In the genomic region with DNA sequence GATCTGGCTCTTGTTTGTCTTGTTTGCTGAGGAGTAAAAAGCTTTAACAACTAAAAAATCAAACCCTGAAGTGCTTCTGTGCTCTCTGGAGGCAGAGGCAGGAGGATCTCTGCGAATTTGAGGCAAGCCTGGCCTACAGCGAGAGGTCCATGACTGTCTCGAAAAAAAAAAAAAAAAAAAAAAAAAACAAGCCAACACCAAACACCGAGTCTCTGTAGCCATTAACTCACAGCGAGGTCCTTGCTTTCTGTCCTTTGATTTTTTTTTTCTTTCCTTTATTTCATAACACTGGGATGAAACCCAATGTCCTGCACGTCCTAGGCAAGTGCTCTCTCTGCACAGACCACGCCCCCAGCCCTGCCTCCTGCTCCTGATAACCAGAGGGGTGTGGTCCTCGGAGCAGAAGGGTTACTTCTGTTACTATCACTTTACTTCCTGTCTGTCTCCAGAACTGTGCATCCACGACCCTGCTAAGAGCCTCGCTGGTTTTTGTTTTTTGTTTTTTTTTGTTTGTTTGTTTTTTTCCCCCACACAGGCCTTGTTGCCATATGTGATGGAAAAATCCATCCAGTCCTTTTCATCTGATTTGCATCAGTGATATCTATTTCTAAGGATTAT, we compare ENCODE assay signal across 9 mouse cellular contexts. TPM values are rescaled to one million over a fixed set of nuclear protein-coding genes. Genes with fewer than 3 reads are reported as not detected.
DNase-seq lines count a peak whose midpoint lies in the region; ATAC-seq and TF ChIP-seq lines count a peak whose summit lies in the region.
"Had no signal": no experiment of that assay in that cellular context is flagged by ENCODE, and none has a peak within 500 bp of the region (broad histone marks: within the 10 kb centered on the region; RNA-seq: fewer than 3 reads in every experiment).

No protein-coding gene starts in this region.

- no peaks in the 10 kb centered on the region for H3K36me3 ChIP-seq in midbrain, embryonic 15.5 days (replicated peaks)
- H3K36me3 ChIP-seq in forebrain, embryonic 10.5 days (replicated peaks) = no peaks in the 10 kb centered on the region
- H3K36me3 ChIP-seq: hindbrain, embryonic 15.5 days had no signal

- no peaks in the 10 kb centered on the region for H3K27me3 ChIP-seq in midbrain, embryonic 15.5 days (replicated peaks)
- H3K27me3 ChIP-seq in forebrain, embryonic 10.5 days (ENCODE audit: poor library complexity, severe bottlenecking) = no peaks in the 10 kb centered on the region
- H3K27me3 ChIP-seq: hindbrain, embryonic 15.5 days had no signal

- intact Hi-C loops in gastrocnemius, postnatal 14 days (cut with DNase I; ENCODE audit: low total_unique reads) = no loop called here

- no peaks in the 10 kb centered on the region for H3K4me1 ChIP-seq in midbrain, embryonic 15.5 days
- H3K4me1 ChIP-seq in forebrain, embryonic 10.5 days = peaks cover 7% of the 10 kb centered on the region
- H3K4me1 ChIP-seq: hindbrain, embryonic 15.5 days had no signal

- no peak for ATAC-seq in midbrain, embryonic 15.5 days (replicated peaks)

- H3K9me3 ChIP-seq in midbrain, embryonic 15.5 days = no peaks in the 10 kb centered on the region
- H3K9me3 ChIP-seq in forebrain, embryonic 10.5 days = no peaks in the 10 kb centered on the region
- H3K9me3 ChIP-seq: hindbrain, embryonic 15.5 days had no signal

- H3K9ac ChIP-seq in midbrain, embryonic 15.5 days = no peak overlapping the region
- H3K9ac ChIP-seq: hindbrain, embryonic 15.5 days had no signal

- DNase-seq in ovary, adult 18-20 months (ENCODE audit: low spot score) = peak; percentile 44
- DNase-seq in ovary, postnatal 14 days (ENCODE audit: low spot score) = no peak
- DNase-seq in gastrocnemius, postnatal 14 days = peak; percentile 19
- peak; percentile 96 for DNase-seq in liver
- peak; percentile 77 to 93 for DNase-seq in spleen, postnatal 10 days (ENCODE audit: low spot score in 2 of 2)
- DNase-seq in layer of hippocampus, adult 2 months (ENCODE audit: low spot score in 2 of 2) = no peak
- DNase-seq in forebrain, embryonic 10.5 days (ENCODE audit: extremely low spot score, low spot score) = no peak

- no peak overlapping the region for H3K4me3 ChIP-seq in layer of hippocampus, adult 2 months
- H3K4me3 ChIP-seq in midbrain, embryonic 15.5 days = no peak overlapping the region
- no peak overlapping the region for H3K4me3 ChIP-seq in forebrain, embryonic 10.5 days
- H3K4me3 ChIP-seq: hindbrain, embryonic 15.5 days had no signal

- WGBS in midbrain, embryonic 15.5 days = 82% methylated on average over 10 of the region's 10 CpGs
- WGBS in forebrain, embryonic 10.5 days = 82% methylated on average over 10 of the region's 10 CpGs

- TF ChIP-seq CTCF in layer of hippocampus, adult 2 months (conservative IDR thresholded peaks at IDR 0.05) = no peak

- no peak overlapping the region for H3K27ac ChIP-seq in layer of hippocampus, adult 2 months
- H3K27ac ChIP-seq in midbrain, embryonic 15.5 days = no peak overlapping the region
- no peak overlapping the region for H3K27ac ChIP-seq in forebrain, embryonic 10.5 days
- H3K27ac ChIP-seq: hindbrain, embryonic 15.5 days had no signal

- no peak overlapping the region for H3K4me2 ChIP-seq in midbrain, embryonic 15.5 days
- H3K4me2 ChIP-seq: hindbrain, embryonic 15.5 days had no signal

RNA-seq across cellular contexts. Expression of gene Prdm10, which starts 28.0 kb away (rescaled TPM):
- 1 to 10 TPM; 2.6 to 2.9 TPM for total RNA-seq in gastrocnemius, postnatal 14 days (2021)
- 10 to 100 TPM; 22.0 to 23.1 TPM for total RNA-seq in layer of hippocampus, adult 2 months (2021)
- polyA plus RNA-seq in midbrain, embryonic 15.5 days (2015; fragmentation: Nextera tagmentation; extraction: Ambion mirVana) = 8.9 and 9.9 TPM in 2 replicates
- 8.2 and 8.9 TPM in 2 replicates for polyA plus RNA-seq in forebrain, embryonic 10.5 days (2016; fragmentation: Nextera tagmentation; extraction: Ambion mirVana)

RNA-seq across cellular contexts. Expression of gene Aplp2, which starts 40.7 kb away (rescaled TPM):
- 100 to 1,000 TPM; 121 to 129 TPM for total RNA-seq in gastrocnemius, postnatal 14 days (2021)
- total RNA-seq in layer of hippocampus, adult 2 months (2021) = 100 to 1,000 TPM; 447 to 470 TPM
- polyA plus RNA-seq in midbrain, embryonic 15.5 days (2015; fragmentation: Nextera tagmentation; extraction: Ambion mirVana) = 326 and 328 TPM in 2 replicates
- 206 and 216 TPM in 2 replicates for polyA plus RNA-seq in forebrain, embryonic 10.5 days (2016; fragmentation: Nextera tagmentation; extraction: Ambion mirVana)

Comparison
In these comparisons a context has a peak if more than half of its experiments do, and no peak if none do; other contexts are left out.
1. DNase-seq: peak in ovary, adult 18-20 months (single experiment), gastrocnemius, postnatal 14 days (single experiment), liver (single experiment) and spleen, postnatal 10 days (2 of 2); none in ovary, postnatal 14 days (single experiment), layer of hippocampus, adult 2 months (0 of 2) and forebrain, embryonic 10.5 days (single experiment).
2. RNA of gene Prdm10, which starts 28.0 kb away (total RNA-seq): 22.0 to 23.1 TPM in layer of hippocampus, adult 2 months; 2.6 to 2.9 TPM in gastrocnemius, postnatal 14 days; every median in the first group is over 4 times any median in the second.